Comparison of ENCODE assay signal across 10 mouse cellular contexts in genomic region chr14:44843768-44844755, GRCm38 (mm10). TPM values are rescaled to one million over a fixed set of nuclear protein-coding genes. Genes with fewer than 3 reads are reported as not detected.
DNase-seq lines count a peak whose midpoint lies in the region; ATAC-seq and TF ChIP-seq lines count a peak whose summit lies in the region.
"Had no signal": no experiment of that assay in that cellular context is flagged by ENCODE, and none has a peak within 500 bp of the region (broad histone marks: within the 10 kb centered on the region; RNA-seq: fewer than 3 reads in every experiment).

No protein-coding gene starts in this region.

- H3K9me3 ChIP-seq in E14TG2a.4 (ENCODE audit: low read length), result peaks cover 17% of the 10 kb centered on the region
- no peaks in the 10 kb centered on the region for H3K9me3 ChIP-seq in forebrain, embryonic 15.5 days

- 38% methylated on average over 15 of the region's 15 CpGs for WGBS in forebrain, embryonic 15.5 days

- TF ChIP-seq CTCF in E14TG2a.4 (conservative IDR thresholded peaks at IDR 0.05; ENCODE audit: low read length), result no peak

- no peaks in the 10 kb centered on the region for H3K36me3 ChIP-seq in E14TG2a.4 (ENCODE audit: insufficient read depth, low read length)
- no peaks in the 10 kb centered on the region for H3K36me3 ChIP-seq in forebrain, embryonic 15.5 days

- H3K27me3 ChIP-seq in E14TG2a.4 (ENCODE audit: insufficient read depth, low read length), result peaks cover 2% of the 10 kb centered on the region
- H3K27me3 ChIP-seq in forebrain, embryonic 15.5 days, result no peaks in the 10 kb centered on the region

- no peak overlapping the region for H3K27ac ChIP-seq in forebrain, embryonic 15.5 days (replicated peaks)

- H3K4me1 ChIP-seq in E14TG2a.4 (replicated peaks; ENCODE audit: low read depth, low read length), result peaks cover 28% of the 10 kb centered on the region
- H3K4me1 ChIP-seq in forebrain, embryonic 15.5 days, result no peaks in the 10 kb centered on the region

- H3K4me2 ChIP-seq in forebrain, embryonic 15.5 days (replicated peaks), result 0 out of 2 replicates have a peak overlapping the region, but pooled peaks have one; percentile 7

- ATAC-seq in forebrain, embryonic 15.5 days (replicated peaks), result peak; percentile 64

- no peak overlapping the region for H3K9ac ChIP-seq in forebrain, embryonic 15.5 days (replicated peaks)

- H3K4me3 ChIP-seq in E14TG2a.4 (replicated peaks; ENCODE audit: low read length), result peak overlapping the region; percentile 69
- no peak overlapping the region for H3K4me3 ChIP-seq in forebrain, embryonic 15.5 days
- H3K4me3 ChIP-seq: myocyte had no signal

- DNase-seq in cerebellum, postnatal 10 days, result peak; percentile 29 to 50
- DNase-seq in cerebellum, adult 8-10 months, result no peak
- DNase-seq in mesoderm, embryonic 11.5 days (ENCODE audit: low read depth, low spot score), result peak; percentile 11
- DNase-seq in B cell, adult 2 months, result no peak
- DNase-seq in gastrocnemius, postnatal 36 days, result no peak
- DNase-seq in adrenal gland, postnatal 10 days, result no peak
- DNase-seq: kidney, postnatal 14 days had no signal

- intact Hi-C loops in gastrocnemius, postnatal 36 days (cut with DNase I), result no loop called here

RNA-seq across cellular contexts. Expression of gene Ptgdr, which starts 15.1 kb away (rescaled TPM):
- 0.25 and 0.45 TPM in 2 replicates for polyA plus RNA-seq in forebrain, embryonic 15.5 days (2015; fragmentation: Nextera tagmentation; extraction: Ambion mirVana)
- not detected for total RNA-seq in gastrocnemius, postnatal 36 days (2021)
- total RNA-seq in adrenal gland, postnatal 10 days (2021), result not detected
- polyA plus RNA-seq: myocyte had no signal

Comparison
In these comparisons a context has a peak if more than half of its experiments do, and no peak if none do; other contexts are left out.
1. DNase-seq: peak in cerebellum, postnatal 10 days (2 of 2) and mesoderm, embryonic 11.5 days (single experiment); none in cerebellum, adult 8-10 months (single experiment), B cell, adult 2 months (0 of 2), gastrocnemius, postnatal 36 days (0 of 2) and adrenal gland, postnatal 10 days (single experiment).